Mouse (Mus musculus): Measurements from ENCODE around the gene Depp1. TPM values are rescaled to one million over a fixed set of nuclear protein-coding genes. Genes with fewer than 3 reads are reported as not detected.

Gene Depp1
- polyA plus RNA-seq, 1 experiment, result 0.20 TPM

DNA sequence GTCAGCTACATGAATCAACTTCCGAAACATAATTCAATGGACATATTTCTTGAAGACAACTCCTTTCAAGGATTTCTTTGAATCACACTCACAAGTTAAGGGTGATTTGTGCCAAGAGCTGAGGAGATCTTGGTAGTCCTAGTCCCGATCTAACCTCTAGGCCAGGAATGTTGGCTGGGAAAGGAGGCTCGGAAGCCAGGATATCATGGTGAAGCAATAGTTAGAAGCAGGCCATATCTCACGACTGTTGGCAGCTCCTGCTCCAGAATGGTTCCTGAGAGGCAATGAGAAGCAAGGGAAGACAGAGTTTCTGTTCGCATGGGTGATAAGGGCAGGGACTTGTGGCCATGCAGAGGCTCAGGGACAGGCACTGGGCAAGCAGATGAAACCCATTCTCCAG lies 12.9 kb upstream of the Depp1 start:
- H3K4me3 ChIP-seq (ENCODE audit: control insufficient read depth, low read depth, low read length), result no peak overlapping the region
- no peak overlapping the region for H3K27ac ChIP-seq (ENCODE audit: control insufficient read depth, insufficient read depth, low read depth, low read length)
- no peaks in the 10 kb centered on the region for H3K4me1 ChIP-seq (ENCODE audit: control insufficient read depth, insufficient read depth, low read length)
- H3K27me3 ChIP-seq (ENCODE audit: control insufficient read depth, insufficient read depth, low read length), result no peaks in the 10 kb centered on the region
- TF ChIP-seq POLR2A (IDR thresholded peaks at IDR 0.05; ENCODE audit: control insufficient read depth, low read depth, low read length) (no peak), CTCF (IDR thresholded peaks at IDR 0.05; ENCODE audit: control insufficient read depth, insufficient read depth, insufficient replicate concordance, low read depth, low read length) (no peak)
- H3K36me3 ChIP-seq (ENCODE audit: control insufficient read depth, insufficient read depth, low read length), result no peaks in the 10 kb centered on the region

DNA sequence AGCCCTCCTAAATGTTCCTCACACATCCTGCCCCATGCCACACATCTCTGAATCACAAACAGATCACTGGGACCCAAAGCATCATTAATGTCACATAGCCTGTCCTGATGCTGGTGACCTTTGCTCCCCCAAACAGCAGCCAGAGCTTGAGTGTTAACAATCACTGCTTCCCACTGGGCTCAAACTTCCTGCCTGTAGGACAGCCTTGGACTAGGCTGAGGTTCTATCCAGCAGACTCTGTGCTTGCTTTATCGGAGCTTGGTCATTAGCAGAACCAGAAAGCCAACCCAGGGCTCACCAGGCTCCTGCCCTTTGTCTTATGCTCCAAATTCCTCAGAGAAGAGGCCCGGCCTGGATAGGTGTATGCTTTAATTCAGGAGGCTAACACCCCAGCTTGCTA lies 11.5 kb upstream of the Depp1 start:
- no peaks in the 10 kb centered on the region for H3K27me3 ChIP-seq (ENCODE audit: control insufficient read depth, insufficient read depth, low read length)
- H3K4me3 ChIP-seq (ENCODE audit: control insufficient read depth, low read depth, low read length), result no peak overlapping the region
- no peaks in the 10 kb centered on the region for H3K36me3 ChIP-seq (ENCODE audit: control insufficient read depth, insufficient read depth, low read length)
- TF ChIP-seq CTCF (IDR thresholded peaks at IDR 0.05; ENCODE audit: control insufficient read depth, insufficient read depth, insufficient replicate concordance, low read depth, low read length) (no peak), POLR2A (IDR thresholded peaks at IDR 0.05; ENCODE audit: control insufficient read depth, low read depth, low read length) (no peak)
- no peak overlapping the region for H3K27ac ChIP-seq (ENCODE audit: control insufficient read depth, insufficient read depth, low read depth, low read length)
- H3K4me1 ChIP-seq (ENCODE audit: control insufficient read depth, insufficient read depth, low read length), result no peaks in the 10 kb centered on the region

DNA sequence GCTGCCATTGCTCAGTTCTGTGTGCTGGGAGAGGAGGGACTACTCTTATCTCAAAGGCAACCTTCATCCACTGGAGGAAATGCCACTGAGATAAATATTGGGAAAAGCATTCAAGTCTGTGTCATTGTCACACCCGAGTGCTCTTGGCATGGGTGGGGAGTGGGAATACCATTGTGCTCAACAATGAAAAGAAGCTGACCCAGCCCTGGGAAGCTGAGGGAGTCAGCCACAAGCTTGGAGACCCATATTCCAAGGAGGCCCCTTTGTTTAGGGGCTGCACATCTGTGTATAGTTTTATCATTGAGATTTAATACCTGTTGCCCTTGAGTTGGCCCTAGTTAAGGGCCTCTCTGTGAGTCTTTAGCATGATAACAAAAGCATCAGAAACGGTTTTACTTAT lies 10.7 kb upstream of the Depp1 start:
- Histone ChIP-seq H3K36me3 (ENCODE audit: control insufficient read depth, insufficient read depth, low read length) (no peaks in the 10 kb centered on the region), H3K27me3 (ENCODE audit: control insufficient read depth, insufficient read depth, low read length) (no peaks in the 10 kb centered on the region), H3K4me1 (ENCODE audit: control insufficient read depth, insufficient read depth, low read length) (no peaks in the 10 kb centered on the region), H3K4me3 (ENCODE audit: control insufficient read depth, low read depth, low read length) (no peak overlapping the region), H3K27ac (ENCODE audit: control insufficient read depth, insufficient read depth, low read depth, low read length) (no peak overlapping the region)
- TF ChIP-seq POLR2A (IDR thresholded peaks at IDR 0.05; ENCODE audit: control insufficient read depth, low read depth, low read length) (no peak), CTCF (IDR thresholded peaks at IDR 0.05; ENCODE audit: control insufficient read depth, insufficient read depth, insufficient replicate concordance, low read depth, low read length) (no peak)

DNA sequence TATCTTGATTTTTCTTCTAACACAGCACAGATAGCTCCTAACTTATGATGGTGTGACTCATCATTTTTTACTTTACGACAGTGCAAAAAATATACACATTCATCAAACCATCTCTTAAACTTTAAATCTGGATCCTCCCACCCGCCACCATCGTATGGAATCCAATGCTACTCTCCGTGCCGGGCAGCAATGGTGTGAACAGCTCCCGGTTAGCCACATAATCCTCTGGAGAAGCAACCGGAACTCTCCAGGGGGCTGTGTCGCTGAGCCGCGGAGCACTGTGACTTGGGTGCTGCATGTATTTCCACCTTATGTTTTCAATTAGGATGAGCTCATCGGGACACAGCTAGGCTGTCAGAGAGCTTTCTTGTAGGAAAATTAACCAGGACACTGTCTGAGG lies 7.5 kb upstream of the Depp1 start:
- Histone ChIP-seq H3K4me3 (ENCODE audit: control insufficient read depth, low read depth, low read length) (no peak overlapping the region), H3K4me1 (ENCODE audit: control insufficient read depth, insufficient read depth, low read length) (no peaks in the 10 kb centered on the region; the same call in 1 of the 2 replicates), H3K27ac (ENCODE audit: control insufficient read depth, insufficient read depth, low read depth, low read length) (no peak overlapping the region), H3K27me3 (ENCODE audit: control insufficient read depth, insufficient read depth, low read length) (no peaks in the 10 kb centered on the region), H3K36me3 (ENCODE audit: control insufficient read depth, insufficient read depth, low read length) (no peaks in the 10 kb centered on the region)
- no peak for TF ChIP-seq CTCF (IDR thresholded peaks at IDR 0.05; ENCODE audit: control insufficient read depth, insufficient read depth, insufficient replicate concordance, low read depth, low read length)
- no peak for TF ChIP-seq POLR2A (IDR thresholded peaks at IDR 0.05; ENCODE audit: control insufficient read depth, low read depth, low read length)

DNA sequence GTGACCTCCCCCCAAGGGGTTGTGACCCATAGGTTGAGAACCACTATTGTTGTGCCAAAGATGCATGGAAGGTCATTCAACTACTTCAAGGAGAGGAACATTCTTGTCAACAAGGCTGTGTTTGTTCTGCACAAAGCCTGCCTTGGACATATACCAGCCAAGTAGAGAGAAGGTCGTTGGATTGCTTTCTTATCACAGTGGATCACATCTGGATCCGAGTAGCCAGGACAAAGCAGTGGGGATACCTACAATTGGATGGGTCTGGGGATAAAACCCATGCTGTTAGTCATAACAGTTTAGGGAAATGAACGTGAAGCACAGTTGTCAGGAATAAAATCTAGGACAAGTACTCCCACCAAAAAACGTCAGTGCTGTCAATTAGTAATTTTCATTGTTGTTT lies 6.5 kb upstream of the Depp1 start:
- no peak overlapping the region for H3K27ac ChIP-seq (ENCODE audit: control insufficient read depth, insufficient read depth, low read depth, low read length)
- H3K36me3 ChIP-seq (ENCODE audit: control insufficient read depth, insufficient read depth, low read length), result no peaks in the 10 kb centered on the region
- no peak for TF ChIP-seq POLR2A (IDR thresholded peaks at IDR 0.05; ENCODE audit: control insufficient read depth, low read depth, low read length)
- no peak for TF ChIP-seq CTCF (IDR thresholded peaks at IDR 0.05; ENCODE audit: control insufficient read depth, insufficient read depth, insufficient replicate concordance, low read depth, low read length)
- no peaks in the 10 kb centered on the region for H3K27me3 ChIP-seq (ENCODE audit: control insufficient read depth, insufficient read depth, low read length)
- H3K4me1 ChIP-seq (ENCODE audit: control insufficient read depth, insufficient read depth, low read length), result no peaks in the 10 kb centered on the region; the same call in 1 of the 2 replicates
- no peak overlapping the region for H3K4me3 ChIP-seq (ENCODE audit: control insufficient read depth, low read depth, low read length)

DNA sequence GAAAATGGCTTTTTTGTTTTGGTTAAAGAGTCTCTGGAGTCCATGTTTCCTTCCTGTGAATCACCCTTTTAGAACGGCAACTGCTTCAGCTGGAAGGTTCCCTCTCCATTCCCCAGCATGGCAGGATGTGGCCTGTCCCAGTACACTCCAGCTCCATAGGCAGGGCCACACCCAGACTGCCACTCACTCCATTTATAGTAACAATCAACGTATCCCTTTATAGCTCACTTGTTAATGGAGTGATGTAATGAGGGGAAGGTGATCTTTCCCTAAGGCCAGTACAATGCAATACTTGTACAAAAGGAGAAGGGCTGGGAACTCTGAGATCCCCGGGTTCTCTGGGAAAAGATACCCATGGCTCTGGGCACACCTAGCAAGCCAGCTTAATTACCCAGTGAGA lies 6.1 kb upstream of the Depp1 start:
- TF ChIP-seq CTCF (IDR thresholded peaks at IDR 0.05; ENCODE audit: control insufficient read depth, insufficient read depth, insufficient replicate concordance, low read depth, low read length) (no peak), POLR2A (IDR thresholded peaks at IDR 0.05; ENCODE audit: control insufficient read depth, low read depth, low read length) (no peak)
- Histone ChIP-seq H3K27me3 (ENCODE audit: control insufficient read depth, insufficient read depth, low read length) (no peaks in the 10 kb centered on the region), H3K27ac (ENCODE audit: control insufficient read depth, insufficient read depth, low read depth, low read length) (no peak overlapping the region), H3K4me3 (ENCODE audit: control insufficient read depth, low read depth, low read length) (no peak overlapping the region), H3K4me1 (ENCODE audit: control insufficient read depth, insufficient read depth, low read length) (no peaks in the 10 kb centered on the region; the same call in 1 of the 2 replicates), H3K36me3 (ENCODE audit: control insufficient read depth, insufficient read depth, low read length) (no peaks in the 10 kb centered on the region)

DNA sequence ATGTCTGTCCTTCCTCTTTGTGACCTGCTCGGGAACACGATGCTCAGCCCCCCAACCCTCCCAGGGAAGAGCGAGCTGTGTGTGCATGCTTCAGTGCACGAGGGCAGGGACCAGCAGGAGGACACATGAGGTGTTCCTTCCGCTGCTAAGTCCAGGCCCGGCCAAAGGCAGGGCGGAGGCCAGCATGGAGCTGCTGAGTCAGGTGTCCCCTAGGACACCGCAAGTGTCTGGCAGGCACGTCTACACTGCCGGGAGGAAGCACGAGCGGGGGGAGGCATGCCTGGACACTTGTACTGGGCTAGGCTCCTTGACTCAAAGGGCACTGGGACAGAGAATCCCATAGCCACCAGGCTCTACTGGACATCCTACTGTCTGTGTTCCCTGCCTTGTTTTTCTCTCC lies 2.6 kb upstream of the Depp1 start:
- H3K27me3 ChIP-seq (ENCODE audit: control insufficient read depth, insufficient read depth, low read length), result no peaks in the 10 kb centered on the region
- TF ChIP-seq POLR2A (IDR thresholded peaks at IDR 0.05; ENCODE audit: control insufficient read depth, low read depth, low read length) (no peak), CTCF (IDR thresholded peaks at IDR 0.05; ENCODE audit: control insufficient read depth, insufficient read depth, insufficient replicate concordance, low read depth, low read length) (no peak)
- no peaks in the 10 kb centered on the region for H3K36me3 ChIP-seq (ENCODE audit: control insufficient read depth, insufficient read depth, low read length)
- no peak overlapping the region for H3K4me3 ChIP-seq (ENCODE audit: control insufficient read depth, low read depth, low read length)
- no peak overlapping the region for H3K27ac ChIP-seq (ENCODE audit: control insufficient read depth, insufficient read depth, low read depth, low read length)
- no peaks in the 10 kb centered on the region; the same call in 1 of the 2 replicates for H3K4me1 ChIP-seq (ENCODE audit: control insufficient read depth, insufficient read depth, low read length)

DNA sequence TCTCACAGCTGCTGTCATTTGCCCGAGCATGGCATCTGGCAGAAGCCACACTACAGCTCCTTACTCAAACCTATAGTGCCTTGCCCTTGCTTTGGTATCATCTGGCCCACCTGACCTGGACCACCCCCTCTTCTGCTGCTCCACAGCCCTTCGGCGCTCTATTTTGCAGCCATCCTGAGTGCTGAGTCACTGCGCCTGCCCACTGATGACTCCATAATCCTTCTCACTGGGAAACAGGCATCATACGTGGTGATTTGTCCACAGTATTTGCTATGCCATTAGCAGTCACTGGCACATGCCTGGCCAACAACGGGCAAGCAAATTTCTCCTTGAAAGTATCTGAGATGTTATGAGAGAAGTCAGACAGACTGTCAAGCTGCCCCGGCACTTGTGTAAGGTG lies 598 bp upstream of the Depp1 start:
- Histone ChIP-seq H3K4me1 (ENCODE audit: control insufficient read depth, insufficient read depth, low read length) (no peaks in the 10 kb centered on the region; the same call in 1 of the 2 replicates), H3K36me3 (ENCODE audit: control insufficient read depth, insufficient read depth, low read length) (no peaks in the 10 kb centered on the region), H3K4me3 (ENCODE audit: control insufficient read depth, low read depth, low read length) (no peak overlapping the region), H3K27me3 (ENCODE audit: control insufficient read depth, insufficient read depth, low read length) (no peaks in the 10 kb centered on the region), H3K27ac (ENCODE audit: control insufficient read depth, insufficient read depth, low read depth, low read length) (no peak overlapping the region)
- TF ChIP-seq CTCF (IDR thresholded peaks at IDR 0.05; ENCODE audit: control insufficient read depth, insufficient read depth, insufficient replicate concordance, low read depth, low read length), result no peak
- no peak for TF ChIP-seq POLR2A (IDR thresholded peaks at IDR 0.05; ENCODE audit: control insufficient read depth, low read depth, low read length)

All from testis, adult 2 months (tissue).